Mouse (Mus musculus) spleen, postnatal 4 days (tissue): ENCODE data around the gene Pan3.
"Not testable (repeated sequence)": the region's sequence is repeated elsewhere in the genome, so short reads cannot be mapped to it uniquely, and the experiment has no call there.

Experiments used
- DNase-seq, 2 experiments: peaks; one replicate each; pipeline ENCODE4 v3.0.0; 2022; ENCODE audit warnings: low spot score in 2 of 2

The Pan3 gene

DNA sequence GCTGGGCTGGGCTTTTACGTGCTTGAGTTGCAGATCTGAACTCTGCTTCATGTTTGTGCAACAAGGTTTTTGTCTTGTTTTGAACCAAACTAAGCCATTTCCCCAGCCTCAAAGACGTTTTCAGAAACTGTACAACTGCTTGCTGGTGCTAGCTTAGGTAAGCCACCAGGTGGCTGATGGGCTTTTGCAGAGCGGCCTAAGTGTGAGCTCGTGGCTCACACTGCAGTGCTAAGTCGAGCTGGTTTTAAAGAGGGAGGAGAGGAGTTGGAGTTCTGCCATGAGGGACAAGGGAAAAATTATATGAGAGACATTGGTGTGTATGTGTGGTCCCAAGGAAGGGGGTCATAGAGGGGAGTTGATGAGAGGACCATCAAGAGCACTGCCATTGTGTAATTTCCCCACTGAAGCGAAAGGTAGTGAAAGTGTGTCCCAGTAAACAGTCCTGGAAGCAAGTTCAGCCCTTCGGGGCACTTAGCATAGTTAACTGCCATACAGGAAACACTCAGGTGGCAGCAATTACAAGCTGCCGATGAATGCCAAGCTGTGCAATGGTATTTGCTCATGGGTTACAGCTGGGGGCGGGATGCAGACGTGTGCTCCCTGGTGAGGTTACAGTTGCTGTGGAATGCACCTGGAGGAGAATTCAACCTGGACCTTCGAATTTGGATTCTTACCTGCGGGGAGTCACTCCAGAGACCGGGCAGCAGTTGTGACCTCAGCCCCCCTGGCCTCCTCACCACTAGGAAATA is 122.1 kb downstream of the Pan3 start:
- no peak for DNase-seq

DNA sequence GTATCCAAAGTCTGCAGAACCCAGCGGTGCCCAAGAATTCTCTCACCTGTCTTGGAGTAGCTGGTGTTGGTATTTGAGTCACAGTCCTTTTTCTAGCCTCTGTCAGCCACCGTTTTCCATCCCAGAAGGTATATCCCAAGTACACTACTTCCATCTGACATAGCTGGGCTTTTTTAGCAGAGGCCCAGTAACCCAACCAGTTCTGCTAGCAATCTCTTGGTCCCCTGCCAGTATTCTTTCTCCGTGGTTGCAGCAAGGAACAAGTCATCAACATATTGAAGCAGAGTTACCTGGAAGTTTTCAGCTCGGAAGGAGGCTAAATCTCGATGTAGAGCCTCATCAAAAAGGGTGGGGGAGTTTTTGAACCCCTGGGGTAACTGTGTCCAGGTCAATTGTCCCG is 127.7 kb downstream of the Pan3 start:
- DNase-seq, result not testable (repeated sequence)

DNA sequence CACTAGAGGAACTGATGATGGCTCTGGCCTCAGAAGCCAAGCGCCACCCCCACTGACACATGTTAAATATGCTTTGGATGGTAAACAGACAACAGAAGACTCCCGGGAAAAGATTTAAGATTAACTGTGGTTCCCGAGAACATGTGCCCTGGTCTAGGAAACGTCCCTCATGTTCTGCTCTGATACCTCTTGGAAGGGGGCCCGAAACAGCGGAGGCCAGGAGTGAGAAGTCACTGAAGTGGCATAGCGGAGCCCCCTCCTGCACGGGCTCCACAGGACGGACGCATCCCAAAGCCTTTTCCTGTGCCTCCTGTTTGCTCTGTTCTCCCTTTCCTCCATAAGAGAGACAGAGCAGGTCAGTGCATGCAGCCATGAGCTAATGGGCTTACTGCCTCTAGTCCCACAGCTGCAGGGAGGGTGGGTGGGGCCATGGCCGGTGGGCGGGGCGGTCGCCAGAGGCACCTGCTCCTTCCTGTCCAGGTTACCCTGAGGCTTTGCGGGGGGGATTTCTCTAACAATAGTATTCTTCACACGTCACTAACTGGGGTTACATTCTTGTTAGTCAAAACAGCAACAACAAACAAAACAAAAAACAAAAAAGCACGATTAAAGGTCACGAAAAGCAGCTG is 133.7 kb downstream of the Pan3 start:
- DNase-seq, result no peak

DNA sequence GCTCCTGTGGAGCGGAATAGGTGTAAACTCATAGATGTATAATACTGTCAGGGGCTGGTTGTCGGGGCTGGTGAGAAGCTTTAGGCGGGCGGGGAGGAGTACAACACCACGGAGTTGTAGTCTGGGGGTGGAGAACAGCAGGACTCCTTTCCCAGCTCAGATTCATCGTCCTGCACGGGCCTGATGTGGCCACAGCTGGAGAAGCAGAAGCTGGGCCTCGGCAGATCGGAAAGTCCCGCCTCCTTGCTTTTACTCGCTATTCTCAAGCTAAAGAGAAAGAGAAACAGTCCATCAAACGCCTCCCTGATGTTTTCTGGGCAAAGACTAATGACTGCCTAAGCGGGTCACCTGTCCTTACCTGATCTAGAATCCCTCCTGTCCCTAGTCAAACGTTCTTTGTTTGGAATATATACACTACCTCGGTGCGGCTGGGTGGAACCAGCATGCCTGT is 134.2 kb downstream of the Pan3 start:
- DNase-seq, result no peak

DNA sequence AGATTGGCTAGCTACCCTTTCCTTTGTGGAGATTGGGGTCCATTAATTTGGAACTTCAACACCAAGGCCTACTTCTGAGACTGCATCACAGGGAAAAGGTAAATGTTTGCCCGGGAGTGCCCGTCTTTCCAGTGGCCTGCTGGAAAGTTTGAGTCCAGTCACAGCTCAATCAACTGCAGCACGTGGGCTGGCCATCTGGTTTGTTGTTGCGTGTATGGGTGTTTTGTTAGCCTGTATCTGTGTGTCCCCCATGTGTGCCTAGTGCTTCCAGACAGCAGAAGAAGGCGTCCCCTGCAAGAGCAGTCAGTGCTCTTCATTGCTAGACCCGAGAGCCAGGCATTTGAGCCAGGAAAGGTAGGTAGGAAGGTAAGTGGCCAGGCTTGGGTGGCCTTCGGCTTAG is 135.5 kb downstream of the Pan3 start:
- no peak for DNase-seq

DNA sequence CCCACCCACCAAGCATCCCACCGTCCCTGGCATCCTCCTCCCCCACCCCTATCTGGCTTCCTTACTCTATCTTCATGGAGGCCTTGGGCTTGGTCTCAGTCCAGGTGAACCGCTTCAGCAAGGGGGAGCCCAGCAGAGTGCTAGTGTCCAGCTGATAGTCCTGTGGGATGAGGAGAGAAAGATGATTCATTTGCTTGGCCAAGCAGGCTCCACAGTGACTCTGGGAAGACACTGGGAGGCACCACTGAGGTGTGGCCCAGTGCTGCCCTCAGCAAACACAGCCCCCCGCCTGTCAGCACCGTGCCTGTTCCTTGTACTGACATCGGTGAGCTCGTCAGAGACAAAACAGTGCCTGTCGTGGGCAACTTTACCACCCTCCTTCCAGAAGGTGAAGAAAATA is 136.4 kb downstream of the Pan3 start:
- no peak for DNase-seq

DNA sequence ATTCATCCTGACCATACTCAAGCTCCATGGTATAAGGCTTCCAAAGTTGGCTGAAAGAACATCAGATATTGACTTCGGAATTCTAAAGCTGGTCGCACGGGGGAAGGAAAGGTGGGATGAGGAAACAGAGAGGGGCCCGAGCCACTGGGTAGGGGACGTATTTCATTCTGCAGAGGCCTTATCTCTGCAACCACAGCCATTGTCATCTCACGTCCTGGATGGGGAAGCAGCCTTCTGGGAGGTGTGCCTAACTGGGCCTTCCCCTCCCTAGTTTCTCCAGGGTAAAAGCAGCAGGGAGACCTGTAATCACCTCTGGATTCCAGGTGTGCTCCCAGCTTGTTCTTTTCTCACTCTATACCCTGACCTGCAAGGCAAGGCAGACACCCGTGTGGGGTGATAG is 142.7 kb downstream of the Pan3 start:
- DNase-seq, result peak in 1 of 2 experiments; percentile 46

DNA sequence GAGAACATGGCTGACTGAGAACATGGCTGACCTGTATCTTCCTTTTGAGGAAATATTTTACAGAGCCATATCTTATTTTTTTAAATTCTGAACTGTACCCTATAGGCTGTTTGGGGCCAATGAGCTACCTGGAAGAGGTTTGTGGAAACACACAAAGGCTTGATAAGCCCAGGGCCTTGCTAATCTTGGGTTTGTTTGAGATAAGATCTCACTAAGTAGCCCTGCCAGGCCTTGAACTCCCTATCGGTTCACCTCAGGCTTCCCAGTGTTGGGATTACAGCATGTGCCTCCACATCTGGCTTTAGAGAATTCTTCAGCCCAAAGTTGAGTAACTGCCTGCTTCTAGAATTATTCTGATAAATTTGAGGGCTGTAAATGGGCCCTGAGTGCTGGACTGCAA is 143.6 kb downstream of the Pan3 start:
- DNase-seq, result no peak

DNA sequence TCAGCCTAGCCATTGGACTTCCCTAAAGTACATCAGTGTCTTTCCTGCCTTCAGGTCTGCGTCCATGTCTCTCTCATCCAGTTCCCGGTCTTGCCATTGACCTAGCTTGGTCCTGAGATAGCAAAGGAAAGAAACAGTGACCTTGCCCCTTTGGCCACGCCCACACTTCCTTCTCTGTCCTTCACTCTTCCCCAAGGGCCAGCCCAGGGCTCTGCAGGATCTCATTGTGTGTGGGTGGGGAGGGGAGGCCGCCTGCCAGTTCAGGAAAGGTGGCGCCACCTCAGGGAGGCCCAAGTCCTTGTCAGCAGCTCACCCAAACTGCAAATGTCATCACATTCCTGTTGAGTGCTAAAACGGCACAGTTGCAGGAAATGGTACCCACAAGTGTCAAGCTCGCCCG is 144.6 kb downstream of the Pan3 start:
- peak; percentile 22 to 61 for DNase-seq

DNA sequence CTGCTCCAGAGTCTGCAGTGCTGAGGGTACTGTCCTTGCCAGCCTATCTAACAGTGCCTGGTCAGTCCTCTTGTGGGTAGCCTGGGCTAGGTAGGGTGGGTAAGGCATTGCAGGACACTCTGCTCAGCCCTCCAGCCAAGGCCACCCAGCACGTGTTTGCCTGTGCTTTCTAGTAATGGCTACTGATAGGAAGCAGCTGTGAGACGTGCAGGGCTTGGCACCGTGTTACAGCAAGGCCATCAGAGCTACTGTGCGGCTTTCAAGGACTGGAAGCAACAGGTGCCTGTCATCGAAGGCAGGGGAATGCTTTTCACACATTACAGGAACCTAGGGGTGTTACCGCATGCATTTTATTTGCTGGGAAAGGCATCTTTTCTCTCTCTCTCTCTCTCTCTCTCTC is 147.0 kb downstream of the Pan3 start:
- peak in 1 of 2 experiments; percentile 52 for DNase-seq

DNA sequence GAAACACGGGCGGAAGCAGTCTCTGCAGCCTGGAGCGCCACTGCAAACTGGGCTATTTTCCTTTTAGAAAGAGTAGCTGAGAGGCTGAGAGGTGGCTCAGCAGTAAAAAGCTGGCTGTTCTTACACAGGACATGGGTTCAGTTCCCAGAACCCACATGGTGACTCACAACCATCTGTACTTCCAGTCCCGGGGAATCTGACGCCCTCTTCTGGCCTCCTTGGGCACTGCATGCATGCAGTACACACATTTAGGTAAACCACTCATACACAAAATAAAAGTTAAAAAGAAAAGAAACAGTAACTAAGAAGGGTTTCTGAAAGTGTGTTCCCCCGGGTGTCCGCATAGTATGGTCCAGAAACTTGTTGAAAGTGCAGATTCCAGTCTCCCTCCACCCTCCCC is 149.2 kb downstream of the Pan3 start:
- no peak for DNase-seq

DNA sequence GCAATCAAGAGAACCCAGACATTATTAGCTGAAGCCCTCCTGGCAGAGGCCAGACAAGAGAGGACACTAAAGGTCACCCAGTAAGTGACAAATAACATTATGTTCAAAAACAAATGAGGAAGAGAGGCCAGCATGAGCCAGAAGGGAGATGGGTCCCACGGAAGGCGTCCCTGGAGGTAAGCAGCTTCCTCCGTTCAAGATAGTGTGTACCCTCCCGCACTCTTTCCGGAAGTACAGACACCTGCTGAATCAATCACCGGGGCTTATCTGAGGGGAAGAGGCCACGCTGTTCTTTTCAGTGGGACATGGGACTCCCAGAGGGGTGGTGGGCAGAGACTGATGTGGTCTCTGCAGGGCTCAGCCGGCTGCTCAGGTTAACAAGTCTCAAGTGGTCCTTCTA is 149.7 kb downstream of the Pan3 start:
- DNase-seq, result no peak

DNA sequence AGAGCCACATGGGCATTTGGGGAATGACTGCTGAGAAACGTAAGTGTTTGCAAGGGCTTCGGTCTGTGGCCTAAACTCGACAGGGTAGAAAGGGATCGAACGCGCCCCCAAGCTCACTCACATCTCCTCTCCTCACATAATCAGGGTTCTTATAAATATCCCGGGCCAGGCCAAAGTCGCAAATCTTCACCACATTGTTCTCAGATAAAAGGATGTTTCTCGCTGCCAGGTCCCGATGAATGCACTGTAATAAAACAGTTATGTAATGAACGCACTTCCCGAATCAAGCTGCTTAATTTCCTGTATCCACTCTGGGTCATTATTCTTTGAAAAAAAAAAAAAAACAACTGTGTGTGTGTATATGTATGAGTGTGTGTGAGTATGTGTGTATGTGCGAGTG is 150.2 kb downstream of the Pan3 start:
- no peak for DNase-seq

DNA sequence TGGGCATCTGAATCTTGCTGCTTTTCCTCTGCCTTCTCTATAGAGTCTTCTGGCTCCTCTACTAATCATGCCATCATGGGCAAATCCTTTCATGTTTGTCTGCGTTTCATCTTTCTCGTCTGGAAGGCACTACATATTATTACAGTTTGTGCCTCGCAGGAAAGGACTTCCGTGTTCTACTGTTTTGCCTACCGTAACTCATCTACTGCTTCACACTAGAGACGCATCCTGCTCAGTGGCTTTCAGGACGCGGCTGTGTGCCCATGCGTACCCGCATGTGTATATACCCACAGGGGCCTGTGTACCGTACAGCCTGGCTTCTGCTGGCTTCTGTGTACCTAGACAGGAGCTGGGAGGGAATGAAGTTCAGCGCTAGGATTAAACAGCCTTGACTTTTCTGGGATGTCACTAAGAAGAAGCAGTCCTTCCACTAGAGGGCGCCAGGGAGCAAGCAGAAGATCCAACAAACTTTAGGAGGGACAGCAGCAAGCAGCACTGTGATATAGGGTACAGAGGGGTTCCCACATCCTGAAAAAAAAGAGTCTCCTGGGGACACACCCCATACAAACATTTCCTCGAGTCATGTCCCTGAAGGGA is 153.8 kb downstream of the Pan3 start:
- peak; percentile 64 to 91 for DNase-seq

DNA sequence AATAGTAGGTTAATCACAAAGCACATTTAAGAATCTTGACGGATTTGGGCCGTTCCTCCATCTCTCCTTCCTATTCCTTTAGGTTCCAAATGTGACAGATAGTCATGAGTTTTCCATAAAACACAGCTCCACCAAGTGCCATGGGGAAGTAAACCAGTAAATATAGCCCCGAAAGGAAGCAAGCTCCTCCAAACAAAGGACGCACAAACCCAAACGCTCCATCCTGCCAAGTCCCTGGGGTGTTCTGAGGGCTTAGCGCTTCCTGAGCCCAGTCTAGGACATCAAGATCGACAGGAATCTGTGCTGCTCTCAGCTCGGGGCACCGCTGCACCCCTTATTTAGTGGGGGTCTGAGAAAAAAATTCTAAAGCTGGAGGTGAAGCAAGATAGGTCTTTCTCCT is 154.7 kb downstream of the Pan3 start:
- DNase-seq, result no peak

DNA sequence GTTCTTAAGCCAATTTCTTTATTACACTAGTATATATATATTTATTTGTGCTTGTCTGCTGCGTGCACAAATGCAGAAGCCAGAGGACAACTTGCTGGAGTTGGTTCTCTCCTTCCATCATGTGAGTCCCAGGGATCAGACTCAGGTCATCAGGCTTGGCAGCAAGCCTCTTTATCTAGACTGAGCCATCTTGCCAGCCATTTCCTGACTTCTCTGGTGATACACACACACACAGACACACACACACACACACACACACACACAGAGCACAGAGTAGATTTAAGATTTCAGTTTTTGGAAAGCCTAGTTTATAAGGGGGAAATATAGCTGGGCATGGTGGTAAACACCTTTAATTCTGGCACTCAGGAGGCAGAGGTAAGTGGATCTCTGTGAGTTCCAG is 155.1 kb downstream of the Pan3 start:
- no peak for DNase-seq

DNA sequence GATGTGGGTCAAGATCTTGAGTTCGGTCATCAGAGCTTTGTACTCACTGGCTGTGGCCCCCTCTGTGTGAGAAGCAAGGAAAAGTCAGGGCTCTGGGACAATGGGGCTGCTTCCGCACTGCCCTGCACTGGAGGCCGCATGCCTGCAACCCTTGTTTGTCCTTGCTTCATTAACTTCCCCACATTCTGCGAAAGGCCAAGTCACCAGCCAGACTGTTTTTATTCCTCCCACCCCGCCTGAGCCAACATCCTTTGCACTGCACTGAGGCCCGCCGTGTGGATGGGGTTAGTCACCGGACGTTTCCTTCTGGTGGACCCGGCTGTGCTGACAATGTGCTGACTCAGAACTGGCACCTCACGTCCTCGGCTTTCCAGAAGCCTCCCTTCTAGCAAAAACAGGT is 159.9 kb downstream of the Pan3 start:
- peak in 1 of 2 experiments; percentile 18 for DNase-seq

DNA sequence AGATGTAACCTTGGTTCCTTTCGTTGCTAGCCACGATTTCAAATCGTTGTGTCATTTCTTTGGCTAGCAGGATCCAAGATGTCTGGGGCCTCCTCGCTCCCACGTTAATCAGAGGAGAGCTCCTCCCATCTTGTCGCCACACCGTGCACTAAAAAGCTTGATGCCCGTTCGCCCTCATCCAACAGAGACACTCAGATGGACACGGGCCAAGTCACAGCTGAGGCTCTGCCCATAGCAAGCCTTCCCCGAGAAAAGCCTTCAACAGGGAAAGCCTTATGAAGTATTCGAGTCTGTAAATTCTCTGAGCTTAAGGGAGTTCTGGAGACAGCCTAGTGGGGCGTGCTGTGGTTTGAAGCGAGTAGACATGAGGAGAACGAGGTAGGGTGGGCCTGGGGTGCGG is 167.9 kb downstream of the Pan3 start:
- DNase-seq, result no peak
